Mouse (Mus musculus) neural tube, embryonic 11.5 days (tissue): ENCODE results near the gene Rab35. TPM values are rescaled to one million over a fixed set of nuclear protein-coding genes. Genes with fewer than 3 reads are reported as not detected.
A peak's percentile ranks its signal among the peaks of the same experiment; 100 is the strongest.

Source experiments
- ATAC-seq: fragments of 200-750 bp; cut with Nextera tagmentation; 2 replicates; pipeline ENCODE4 v1.8.0; 2017; ENCODE audit warnings: moderate number of reproducible peaks, mild to moderate bottlenecking, moderate TSS enrichment, moderate library complexity; ENCODE audit not compliant: insufficient read depth, low FRiP score, low TSS enrichment
- DNase-seq: peaks from one replicate; pipeline ENCODE4 v3.0.0-alpha.2; 2015; ENCODE audit warnings: low spot score
- H3K27ac ChIP-seq: fragments of 300-500 bp; sonication (generic); 2 replicates; pipeline ENCODE4 v1.5.1; 2014; ENCODE audit warnings: low read depth, mild to moderate bottlenecking, low read length
- H3K27me3 ChIP-seq: fragments of 300-500 bp; sonication (generic); 2 replicates; pipeline ENCODE4 v1.6.1; 2014; ENCODE audit warnings: mild to moderate bottlenecking, low read length, mixed read lengths; ENCODE audit not compliant: control insufficient read depth, insufficient read depth
- H3K36me3 ChIP-seq: fragments of 300-500 bp; sonication (generic); 2 replicates; pipeline ENCODE4 v1.6.1; 2014; ENCODE audit warnings: mild to moderate bottlenecking, low read length, moderate library complexity, mixed read lengths; ENCODE audit not compliant: control insufficient read depth, insufficient read depth
- H3K4me1 ChIP-seq: fragments of 300-500 bp; sonication (generic); 2 replicates; pipeline ENCODE4 v1.6.1; 2014; ENCODE audit warnings: low read length, mixed read lengths; ENCODE audit not compliant: control insufficient read depth, insufficient read depth
- H3K4me2 ChIP-seq: fragments of 300-500 bp; sonication (generic); 2 replicates; pipeline ENCODE4 v1.6.1; 2014; ENCODE audit warnings: low read depth, mild to moderate bottlenecking, moderate library complexity
- H3K4me3 ChIP-seq: fragments of 300-500 bp; sonication (generic); 2 replicates; pipeline ENCODE4 v1.5.1; 2014; ENCODE audit warnings: low read depth, low read length
- H3K9ac ChIP-seq: fragments of 300-500 bp; sonication (generic); 2 replicates; pipeline ENCODE4 v1.6.1; 2014; ENCODE audit warnings: mild to moderate bottlenecking, low read length
- H3K9me3 ChIP-seq: fragments of 300-500 bp; sonication (generic); 2 replicates; pipeline ENCODE4 v1.6.1; 2016; ENCODE audit warnings: low read length; ENCODE audit not compliant: control insufficient read depth
- WGBS: fragments of 180-500 bp; shearing (Covaris S2); extraction: QIAGEN DNeasy Blood & Tissue Kit; methylation state at CpG from one replicate; pipeline ENCODE4 v1.1.7; 2014; 5-methylcytosine and 5-hydroxymethylcytosine counted together
- polyA plus RNA-seq: library from polyadenylated mRNA; unstranded; fragments of >200 nt; fragmentation: Nextera tagmentation; extraction: Ambion mirVana; gene quantifications from 2 replicates; pipeline ENCODE4 v1.2.1, GENCODE M21; 2014

Gene Rab35
- polyA plus RNA-seq, 1 experiment from 2014 or later, result 16.4 TPM

GRCm38 (mm10) chr5:115614948-115615347 lies 16.8 kb upstream of the Rab35 start:
- 82% methylated on average over 7 of the region's 7 CpGs for WGBS
- peaks cover 44% of the 10 kb centered on the region for H3K36me3 ChIP-seq
- H3K9ac ChIP-seq, result no peak overlapping the region
- ATAC-seq (no peak), DNase-seq (peak; percentile 54)
- no peak overlapping the region for H3K4me2 ChIP-seq
- H3K4me3 ChIP-seq, result no peak overlapping the region
- no peaks in the 10 kb centered on the region for H3K9me3 ChIP-seq
- H3K27me3 ChIP-seq, result no peaks in the 10 kb centered on the region
- no peak overlapping the region for H3K27ac ChIP-seq
- no peaks in the 10 kb centered on the region for H3K4me1 ChIP-seq

- no peaks in the 10 kb centered on the region for H3K27me3 ChIP-seq
- no peak overlapping the region for H3K4me3 ChIP-seq
- H3K9ac ChIP-seq, result no peak overlapping the region
- DNase-seq, result no peak
- H3K9me3 ChIP-seq, result no peaks in the 10 kb centered on the region
- H3K27ac ChIP-seq, result no peak overlapping the region
- ATAC-seq, result no peak
- WGBS, result 95% methylated on average over 14 of the region's 15 CpGs
- peaks cover 25% of the 10 kb centered on the region for H3K36me3 ChIP-seq
- H3K4me2 ChIP-seq, result no peak overlapping the region
- no peaks in the 10 kb centered on the region for H3K4me1 ChIP-seq
Measured at GRCm38 (mm10) chr5:115619690-115620089, 12.0 kb upstream of the Rab35 start.

GRCm38 (mm10) chr5:115622686-115623085 lies 9.0 kb upstream of the Rab35 start:
- Histone ChIP-seq H3K4me3 (no peak overlapping the region), H3K9ac (no peak overlapping the region), H3K27me3 (no peaks in the 10 kb centered on the region), H3K27ac (no peak overlapping the region), H3K4me1 (no peaks in the 10 kb centered on the region), H3K36me3 (peaks cover 14% of the 10 kb centered on the region), H3K9me3 (no peaks in the 10 kb centered on the region), H3K4me2 (no peak overlapping the region)
- DNase-seq (no peak), ATAC-seq (no peak)
- WGBS, result 90% methylated on average over 7 of the region's 7 CpGs

- Histone ChIP-seq H3K36me3 (peaks cover 10% of the 10 kb centered on the region), H3K4me3 (no peak overlapping the region), H3K9ac (no peak overlapping the region), H3K9me3 (no peaks in the 10 kb centered on the region), H3K4me2 (no peak overlapping the region), H3K27ac (no peak overlapping the region), H3K27me3 (no peaks in the 10 kb centered on the region), H3K4me1 (no peaks in the 10 kb centered on the region)
- DNase-seq (no peak), ATAC-seq (no peak)
- WGBS, result 77% methylated on average over 9 of the region's 9 CpGs
Measured at GRCm38 (mm10) chr5:115623694-115624440, 7.8 kb upstream of the Rab35 start.

GRCm38 (mm10) chr5:115626237-115626886 lies 5.3 kb upstream of the Rab35 start:
- 88% methylated on average over 10 of the region's 10 CpGs for WGBS
- no peak overlapping the region for H3K27ac ChIP-seq

GRCm38 (mm10) chr5:115628083-115628482 lies 3.6 kb upstream of the Rab35 start:
- WGBS, result 83% methylated on average over 8 of the region's 8 CpGs
- no peak overlapping the region for H3K9ac ChIP-seq
- peaks cover 13% of the 10 kb centered on the region for H3K4me1 ChIP-seq
- DNase-seq (no peak), ATAC-seq (no peak)
- no peak overlapping the region for H3K4me2 ChIP-seq
- no peaks in the 10 kb centered on the region for H3K9me3 ChIP-seq
- H3K27me3 ChIP-seq, result no peaks in the 10 kb centered on the region
- H3K36me3 ChIP-seq, result no peaks in the 10 kb centered on the region; the same call in 1 of the 2 replicates
- no peak overlapping the region for H3K27ac ChIP-seq
- no peak overlapping the region for H3K4me3 ChIP-seq

More at GRCm38 (mm10) chr5:115626237-115626886, 5.3 kb upstream of the Rab35 start:
- no peak for ATAC-seq
- Histone ChIP-seq H3K9ac (no peak overlapping the region), H3K36me3 (peaks cover 2% of the 10 kb centered on the region), H3K4me1 (peaks cover 5% of the 10 kb centered on the region; the same call in 1 of the 2 replicates), H3K27me3 (no peaks in the 10 kb centered on the region), H3K9me3 (no peaks in the 10 kb centered on the region), H3K4me3 (no peak overlapping the region), H3K4me2 (no peak overlapping the region)
- no peak for DNase-seq

- Histone ChIP-seq H3K9me3 (no peaks in the 10 kb centered on the region), H3K4me3 (no peak overlapping the region), H3K9ac (no peak overlapping the region), H3K4me1 (peaks cover 13% of the 10 kb centered on the region), H3K36me3 (no peaks in the 10 kb centered on the region), H3K4me2 (no peak overlapping the region), H3K27ac (no peak overlapping the region), H3K27me3 (no peaks in the 10 kb centered on the region)
- DNase-seq (no peak), ATAC-seq (no peak)
- WGBS, result 84% methylated on average over 4 of the region's 4 CpGs
Measured at GRCm38 (mm10) chr5:115629672-115630071, 2.0 kb upstream of the Rab35 start.

- Histone ChIP-seq H3K4me2 (no peak overlapping the region), H3K4me1 (peaks cover 13% of the 10 kb centered on the region), H3K4me3 (no peak overlapping the region), H3K36me3 (no peaks in the 10 kb centered on the region), H3K9me3 (no peaks in the 10 kb centered on the region), H3K27ac (no peak overlapping the region), H3K27me3 (no peaks in the 10 kb centered on the region), H3K9ac (no peak overlapping the region)
- WGBS, result 66% methylated on average over 5 of the region's 5 CpGs
- ATAC-seq (no peak), DNase-seq (no peak)
Measured at GRCm38 (mm10) chr5:115630291-115630690, 1.4 kb upstream of the Rab35 start.

GRCm38 (mm10) chr5:115632358-115632714 lies 628 bp downstream of the Rab35 start:
- Histone ChIP-seq H3K4me3 (peak overlapping the region; percentile 98), H3K4me1 (peaks cover 13% of the 10 kb centered on the region), H3K27me3 (no peaks in the 10 kb centered on the region), H3K4me2 (peak overlapping the region; percentile 38), H3K9ac (peak overlapping the region; percentile 84), H3K36me3 (no peaks in the 10 kb centered on the region), H3K9me3 (no peaks in the 10 kb centered on the region), H3K27ac (peak overlapping the region; percentile 86)
- 2% methylated on average over 30 of the region's 30 CpGs for WGBS
- ATAC-seq (peak; percentile 8; the same call in 1 of the 2 replicates), DNase-seq (peak; percentile 37)
